Mouse (Mus musculus) olfactory bulb, adult 2 months (tissue): ENCODE measurements around the gene Fto. TPM values are rescaled to one million over a fixed set of nuclear protein-coding genes. Genes with fewer than 3 reads are reported as not detected.

Source experiments
- H3K27ac ChIP-seq: fragments of 200-500 bp; 2 replicates; pipeline ENCODE4 v1.5.1; 2012; ENCODE audit warnings: low read depth, low read length; ENCODE audit not compliant: insufficient read depth
- H3K4me1 ChIP-seq: fragments of 200-500 bp; 2 replicates; pipeline ENCODE4 v1.6.1; 2012; ENCODE audit warnings: low read length; ENCODE audit not compliant: control insufficient read depth, insufficient read depth
- H3K4me3 ChIP-seq: fragments of 200-500 bp; 2 replicates; pipeline ENCODE4 v1.5.1; 2012; ENCODE audit warnings: mild to moderate bottlenecking, low read depth, low read length, moderate library complexity; ENCODE audit not compliant: insufficient read depth
- CTCF ChIP-seq: fragments of 200-500 bp; IDR thresholded peaks from 2 replicates; pipeline ENCODE4 v1.5.1; 2012; ENCODE audit warnings: low read depth, mild to moderate bottlenecking, low read length, moderate library complexity; ENCODE audit not compliant: insufficient read depth
- POLR2A ChIP-seq: fragments of 200-500 bp; IDR thresholded peaks from 2 replicates; pipeline ENCODE4 v1.6.1; 2012; ENCODE audit warnings: mild to moderate bottlenecking, low read depth, low read length, moderate library complexity; ENCODE audit not compliant: insufficient read depth
- WGBS: fragments of 180-500 bp; shearing (Covaris S2); methylation state at CpG from one replicate; pipeline ENCODE4 v1.1.7; 2018; 5-methylcytosine and 5-hydroxymethylcytosine counted together
- polyA plus RNA-seq: library from polyadenylated mRNA; stranded (reverse); fragments of >200 nt; gene quantifications from 2 replicates; pipeline ENCODE4 v1.2.4, GENCODE M21; 2012; ENCODE audit warnings: low replicate concordance; ENCODE audit not compliant: missing spikeins, insufficient read depth, insufficient read length

Fto gene
- polyA plus RNA-seq, 1 experiment, result not detected

DNA sequence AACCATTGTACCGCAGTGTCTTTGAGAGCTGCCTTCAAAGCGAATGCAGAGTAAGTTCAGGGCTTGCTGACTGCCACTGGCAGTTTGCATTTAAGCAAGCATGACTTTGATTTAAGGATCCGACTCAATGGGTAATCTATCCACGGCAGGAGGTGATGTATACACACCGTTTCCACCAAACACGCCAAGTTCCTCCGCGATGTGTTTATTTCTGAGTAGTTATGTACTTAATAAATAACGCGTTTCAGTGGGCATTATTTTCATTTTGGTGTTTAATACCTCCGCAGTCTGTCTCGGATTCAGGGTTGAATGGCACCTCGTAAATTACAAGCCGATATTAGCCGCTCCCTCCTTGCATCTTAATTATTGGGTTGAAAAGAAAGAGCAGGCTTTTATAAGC, 366.1 kb downstream of the Fto start:
- no peak for TF ChIP-seq POLR2A
- no peak for TF ChIP-seq CTCF
- H3K4me1 ChIP-seq, result no peaks in the 10 kb centered on the region
- WGBS, result 55% methylated on average over 15 of the region's 15 CpGs
- H3K27ac ChIP-seq, result no peak overlapping the region
- H3K4me3 ChIP-seq, result no peak overlapping the region

- Histone ChIP-seq H3K27ac (no peak overlapping the region), H3K4me1 (no peaks in the 10 kb centered on the region), H3K4me3 (no peak overlapping the region)
- WGBS, result 86% methylated on average over 5 of the region's 5 CpGs
- TF ChIP-seq POLR2A (no peak), CTCF (no peak)
Measured at GRCm38 (mm10) chr8:91680125-91680524, 366.8 kb downstream of the Fto start.

- H3K27ac ChIP-seq, result no peak overlapping the region
- 86% methylated on average over 6 of the region's 6 CpGs for WGBS
Measured at GRCm38 (mm10) chr8:91684596-91685317, 371.4 kb downstream of the Fto start.

GRCm38 (mm10) chr8:91685408-91685807, 372.1 kb downstream of the Fto start:
- 73% methylated on average over 3 of the region's 3 CpGs for WGBS
- H3K4me1 ChIP-seq, result no peaks in the 10 kb centered on the region
- no peak overlapping the region for H3K27ac ChIP-seq
- TF ChIP-seq POLR2A, result no peak
- no peak for TF ChIP-seq CTCF
- no peak overlapping the region for H3K4me3 ChIP-seq

More at GRCm38 (mm10) chr8:91684596-91685317, 371.4 kb downstream of the Fto start:
- no peak for TF ChIP-seq CTCF
- no peak for TF ChIP-seq POLR2A
- H3K4me3 ChIP-seq, result no peak overlapping the region
- no peaks in the 10 kb centered on the region for H3K4me1 ChIP-seq

DNA sequence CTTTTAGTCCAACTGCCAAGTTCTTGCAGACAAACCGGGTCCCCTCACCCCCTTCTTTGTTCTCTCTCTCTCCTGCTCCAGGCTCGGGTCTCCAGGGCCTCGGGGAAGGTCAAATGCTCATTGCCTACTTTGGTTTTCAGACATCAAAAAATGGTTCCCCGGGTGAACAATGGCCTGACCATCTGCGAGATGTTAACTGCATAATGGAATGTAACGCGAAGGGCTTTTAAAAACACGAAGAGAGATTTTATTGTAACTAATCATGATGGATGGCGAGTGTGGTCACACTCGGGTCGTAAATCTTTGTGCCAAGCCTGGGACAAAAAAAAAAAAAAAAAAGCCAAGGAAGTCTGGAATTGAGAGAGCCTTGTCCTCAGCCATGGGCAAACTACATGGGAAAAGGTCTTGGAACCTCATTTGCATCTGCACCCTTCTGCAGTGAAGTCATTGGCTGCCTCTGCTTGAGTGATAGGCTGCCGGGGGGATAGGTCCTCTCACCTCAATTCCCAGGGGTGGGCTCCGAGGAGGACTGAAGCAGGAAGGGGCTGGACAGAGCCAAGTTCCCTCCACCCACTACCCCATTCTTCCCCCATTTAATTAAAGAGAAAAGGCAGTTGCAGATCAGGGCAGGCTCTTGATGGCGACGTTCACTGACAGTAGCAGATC, 378.9 kb downstream of the Fto start:
- 49% methylated on average over 15 of the region's 15 CpGs for WGBS
- TF ChIP-seq CTCF, result no peak
- TF ChIP-seq POLR2A, result no peak
- Histone ChIP-seq H3K4me1 (no peaks in the 10 kb centered on the region), H3K4me3 (no peak overlapping the region), H3K27ac (no peak overlapping the region)

GRCm38 (mm10) chr8:91706533-91706932, 393.2 kb downstream of the Fto start:
- Histone ChIP-seq H3K4me1 (peaks cover 2% of the 10 kb centered on the region; the same call in 1 of the 2 replicates), H3K4me3 (no peak overlapping the region), H3K27ac (no peak overlapping the region)
- WGBS, result 88% methylated on average over 5 of the region's 5 CpGs
- TF ChIP-seq POLR2A (no peak), CTCF (no peak)

DNA sequence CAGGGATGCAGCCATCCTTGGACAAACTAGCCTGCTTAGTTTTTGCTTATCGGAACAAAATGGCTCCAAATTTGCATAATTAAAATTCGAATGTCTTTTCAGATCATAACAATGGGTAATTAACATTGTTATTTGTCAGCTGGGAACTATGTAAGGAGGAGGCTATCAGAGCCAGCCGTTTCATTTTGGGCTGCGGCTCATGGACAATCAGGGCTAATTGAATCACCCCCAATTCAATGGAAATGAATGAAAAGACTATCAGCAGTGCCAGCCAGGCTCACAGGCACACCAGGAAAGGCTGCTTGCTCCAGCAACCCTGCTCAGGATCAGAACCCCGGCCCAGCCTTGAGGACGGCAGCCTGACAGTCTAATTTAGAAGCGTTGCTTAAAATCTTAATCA, 395.3 kb downstream of the Fto start:
- Histone ChIP-seq H3K4me1 (peaks cover 3% of the 10 kb centered on the region), H3K27ac (no peak overlapping the region), H3K4me3 (no peak overlapping the region)
- no peak for TF ChIP-seq POLR2A
- no peak for TF ChIP-seq CTCF
- 27% methylated on average over 7 of the region's 7 CpGs for WGBS

- no peak overlapping the region for H3K27ac ChIP-seq
- no peak for TF ChIP-seq CTCF
- TF ChIP-seq POLR2A, result no peak
- 25% methylated on average over 7 of the region's 7 CpGs for WGBS
- no peak overlapping the region for H3K4me3 ChIP-seq
- H3K4me1 ChIP-seq, result peaks cover 5% of the 10 kb centered on the region
Measured at GRCm38 (mm10) chr8:91709768-91710167, 396.4 kb downstream of the Fto start.

- Histone ChIP-seq H3K4me3 (no peak overlapping the region), H3K27ac (no peak overlapping the region)
Measured at GRCm38 (mm10) chr8:91711202-91711601, 397.9 kb downstream of the Fto start.

More at GRCm38 (mm10) chr8:91711202-91711601, 397.9 kb downstream of the Fto start:
- no peak for TF ChIP-seq CTCF
- no peak for TF ChIP-seq POLR2A
- WGBS, result 88% methylated on average over 6 of the region's 6 CpGs
- H3K4me1 ChIP-seq, result peaks cover 5% of the 10 kb centered on the region
